Mouse (Mus musculus) small intestine, adult 2 months (tissue): ENCODE data around the gene Hist1h4b. TPM values are rescaled to one million over a fixed set of nuclear protein-coding genes. Genes with fewer than 3 reads are reported as not detected.

Source experiments
- H3K27ac ChIP-seq: fragments of 200-500 bp; 2 replicates; pipeline ENCODE4 v1.5.1; 2012; ENCODE audit warnings: low read depth, low read length, control low read depth, inconsistent platforms; ENCODE audit not compliant: insufficient read depth
- H3K27me3 ChIP-seq: fragments of 200-500 bp; 2 replicates; pipeline ENCODE4 v1.6.1; 2012; ENCODE audit warnings: mild to moderate bottlenecking, moderate library complexity, low read length, inconsistent platforms; ENCODE audit not compliant: control insufficient read depth, insufficient read depth
- H3K36me3 ChIP-seq: fragments of 200-500 bp; 2 replicates; pipeline ENCODE4 v1.6.1; 2012; ENCODE audit warnings: mild to moderate bottlenecking, low read length, control low read depth, inconsistent platforms; ENCODE audit not compliant: control insufficient read depth, insufficient read depth
- H3K4me1 ChIP-seq: fragments of 200-500 bp; 2 replicates; pipeline ENCODE4 v1.6.1; 2012; ENCODE audit warnings: low read length, inconsistent platforms, mixed read lengths; ENCODE audit not compliant: control insufficient read depth, insufficient read depth, insufficient read length
- H3K4me3 ChIP-seq: fragments of 200-500 bp; 2 replicates; pipeline ENCODE4 v1.5.1; 2012; ENCODE audit warnings: low read depth, mild to moderate bottlenecking, control low read depth, inconsistent platforms, low read length, moderate library complexity
- CTCF ChIP-seq: fragments of 200-500 bp; IDR thresholded peaks from 2 replicates; pipeline ENCODE4 v1.5.1; 2012; ENCODE audit warnings: low read depth, mild to moderate bottlenecking, control low read depth, inconsistent platforms, low read length, moderate library complexity, mixed read lengths; ENCODE audit not compliant: insufficient replicate concordance, insufficient read length; ENCODE audit errors: extremely low read depth
- POLR2A ChIP-seq: fragments of 200-500 bp; IDR thresholded peaks from 2 replicates; pipeline ENCODE4 v1.6.1; 2012; ENCODE audit warnings: low read depth, mild to moderate bottlenecking, control low read depth, inconsistent platforms, low read length, moderate library complexity
- WGBS: fragments of 180-500 bp; shearing (Covaris S2); methylation state at CpG from one replicate; pipeline ENCODE4 v1.1.7; 2018; 5-methylcytosine and 5-hydroxymethylcytosine counted together
- polyA plus RNA-seq: library from polyadenylated mRNA; depleted of rRNA; stranded (reverse); fragments of >200 nt; gene quantifications from 2 replicates; pipeline ENCODE4 v1.2.3, GENCODE M21; 2012

The Hist1h4b gene
- polyA plus RNA-seq, 1 experiment, result 25.9 TPM

- H3K4me3 ChIP-seq, result no peak overlapping the region
- H3K27ac ChIP-seq, result peak overlapping the region; percentile 99
- TF ChIP-seq CTCF (no peak), POLR2A (no peak)
- no peaks in the 10 kb centered on the region for H3K27me3 ChIP-seq
- H3K4me1 ChIP-seq, result no peaks in the 10 kb centered on the region
- 13% methylated on average over 13 of the region's 13 CpGs for WGBS
- no peaks in the 10 kb centered on the region for H3K36me3 ChIP-seq
Observed at GRCm38 (mm10) chr13:23740256-23740840, 16.5 kb upstream of the Hist1h4b start.

DNA sequence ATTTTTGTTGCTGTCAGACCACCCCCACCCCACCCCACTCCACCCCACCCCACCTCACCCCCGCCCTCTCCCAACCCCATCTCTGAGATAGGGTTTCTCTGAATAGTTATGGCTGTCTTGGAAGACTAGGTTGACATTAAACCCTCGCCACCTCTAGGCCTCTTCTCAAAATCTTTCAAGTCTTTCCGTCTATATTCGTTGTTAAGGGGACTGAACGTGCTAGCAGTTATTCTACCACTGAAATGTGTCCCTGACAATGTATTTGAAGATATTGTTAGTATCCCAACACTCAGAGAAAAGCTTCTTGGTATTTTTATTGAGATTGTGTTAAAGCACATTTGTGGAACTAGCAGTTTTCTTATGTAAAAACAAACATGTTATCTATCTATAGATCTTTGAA, 15.9 kb upstream of the Hist1h4b start:
- 63% methylated on average over 5 of the region's 5 CpGs for WGBS

GRCm38 (mm10) chr13:23742007-23742406, 14.8 kb upstream of the Hist1h4b start:
- Histone ChIP-seq H3K4me3 (no peak overlapping the region), H3K36me3 (no peaks in the 10 kb centered on the region), H3K27ac (peak overlapping the region; percentile 66; the same call in 1 of the 2 replicates), H3K4me1 (no peaks in the 10 kb centered on the region), H3K27me3 (no peaks in the 10 kb centered on the region)
- no peak for TF ChIP-seq POLR2A
- TF ChIP-seq CTCF, result no peak

More for the DNA sequence above, 15.9 kb upstream of the Hist1h4b start:
- Histone ChIP-seq H3K36me3 (no peaks in the 10 kb centered on the region), H3K27me3 (no peaks in the 10 kb centered on the region), H3K4me3 (no peak overlapping the region), H3K4me1 (no peaks in the 10 kb centered on the region), H3K27ac (no peak overlapping the region)
- no peak for TF ChIP-seq POLR2A
- no peak for TF ChIP-seq CTCF

- no peak overlapping the region for H3K4me3 ChIP-seq
- TF ChIP-seq POLR2A, result no peak
- TF ChIP-seq CTCF, result no peak
- H3K27me3 ChIP-seq, result no peaks in the 10 kb centered on the region
- WGBS, result 89% methylated on average over 5 of the region's 5 CpGs
- H3K4me1 ChIP-seq, result no peaks in the 10 kb centered on the region
- no peak overlapping the region for H3K27ac ChIP-seq
- H3K36me3 ChIP-seq, result no peaks in the 10 kb centered on the region
Observed at GRCm38 (mm10) chr13:23743215-23743614, 13.6 kb upstream of the Hist1h4b start.

DNA sequence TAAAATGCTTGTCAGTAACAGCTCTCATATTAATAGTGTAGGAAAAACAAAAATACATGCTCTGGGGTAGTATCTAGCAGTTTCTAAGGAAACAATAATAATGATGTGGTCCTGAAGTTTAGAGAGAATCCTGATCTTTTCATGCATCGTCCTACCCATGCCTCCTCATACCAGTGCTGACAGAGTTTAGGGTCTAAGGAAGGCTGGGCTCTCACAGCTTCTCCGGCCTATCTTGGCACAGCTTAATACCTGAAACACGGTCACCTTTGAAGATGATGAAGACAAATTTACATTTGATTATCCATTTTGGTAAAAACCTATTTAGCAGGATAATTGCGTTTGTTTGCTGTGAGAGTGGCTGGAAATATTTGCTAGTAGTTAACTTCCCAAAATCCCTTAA, 12.8 kb upstream of the Hist1h4b start:
- TF ChIP-seq CTCF (no peak), POLR2A (no peak)
- Histone ChIP-seq H3K4me3 (no peak overlapping the region), H3K4me1 (no peaks in the 10 kb centered on the region), H3K36me3 (no peaks in the 10 kb centered on the region), H3K27ac (no peak overlapping the region), H3K27me3 (no peaks in the 10 kb centered on the region)
- 50% methylated on average over 4 of the region's 4 CpGs for WGBS

DNA sequence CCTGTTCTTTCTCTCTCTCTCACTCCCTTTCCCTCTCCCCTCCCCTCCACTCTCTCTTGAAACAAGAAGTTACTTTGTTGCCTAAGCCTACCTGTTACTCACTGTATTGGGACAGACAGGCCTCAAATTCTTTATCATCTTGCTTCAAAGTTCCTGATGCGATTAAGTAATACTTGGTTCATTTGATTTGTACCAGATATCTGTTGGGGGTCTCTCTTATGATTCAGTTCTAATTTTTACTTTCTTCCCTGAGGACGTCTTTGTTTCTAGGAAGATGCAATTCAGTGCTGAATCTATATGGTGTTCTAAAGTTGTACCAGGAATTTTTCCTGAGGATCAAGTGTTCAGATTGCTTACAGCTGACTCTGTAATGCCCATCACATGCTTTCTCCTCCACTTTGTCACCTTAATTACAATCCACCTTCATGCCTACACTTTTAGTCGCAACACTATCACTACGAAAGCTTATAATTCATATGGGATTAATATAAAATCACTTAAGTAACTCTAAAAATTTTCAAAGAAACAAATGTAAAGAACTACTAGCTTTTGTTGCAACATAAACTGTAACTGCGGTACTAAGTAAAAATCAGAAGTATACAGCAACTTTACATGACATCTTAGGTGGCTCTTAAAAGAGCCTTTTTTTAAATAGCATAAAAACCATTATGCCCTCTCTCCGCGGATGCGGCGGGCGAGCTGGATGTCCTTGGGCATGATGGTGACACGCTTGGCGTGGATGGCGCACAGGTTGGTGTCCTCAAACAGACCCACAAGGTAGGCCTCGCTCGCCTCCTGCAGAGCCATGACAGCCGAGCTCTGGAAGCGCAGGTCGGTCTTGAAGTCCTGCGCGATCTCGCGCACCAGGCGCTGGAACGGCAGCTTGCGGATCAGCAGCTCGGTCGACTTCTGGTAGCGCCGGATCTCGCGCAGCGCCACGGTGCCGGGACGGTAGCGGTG, 12.1 kb upstream of the Hist1h4b start:
- peak overlapping the region; percentile 64 for H3K4me3 ChIP-seq
- no peak overlapping the region for H3K27ac ChIP-seq
- H3K4me1 ChIP-seq, result no peaks in the 10 kb centered on the region
- TF ChIP-seq CTCF (no peak), POLR2A (no peak)
- no peaks in the 10 kb centered on the region for H3K27me3 ChIP-seq
- no peaks in the 10 kb centered on the region for H3K36me3 ChIP-seq
- 3% methylated on average over 32 of the region's 36 CpGs for WGBS
